Mouse (Mus musculus) kidney, postnatal 10 days (tissue): ENCODE results near the gene Cnnm4.
A peak's percentile ranks its signal among the peaks of the same experiment; 100 is the strongest.

Source experiments
- DNase-seq: peaks from one replicate; pipeline ENCODE4 v3.0.0; 2021; ENCODE audit warnings: mixed read lengths

The Cnnm4 gene

GRCm38 (mm10) chr1:36545845-36546600, 74.6 kb downstream of the Cnnm4 start:
- DNase-seq: peak; percentile 53

DNA sequence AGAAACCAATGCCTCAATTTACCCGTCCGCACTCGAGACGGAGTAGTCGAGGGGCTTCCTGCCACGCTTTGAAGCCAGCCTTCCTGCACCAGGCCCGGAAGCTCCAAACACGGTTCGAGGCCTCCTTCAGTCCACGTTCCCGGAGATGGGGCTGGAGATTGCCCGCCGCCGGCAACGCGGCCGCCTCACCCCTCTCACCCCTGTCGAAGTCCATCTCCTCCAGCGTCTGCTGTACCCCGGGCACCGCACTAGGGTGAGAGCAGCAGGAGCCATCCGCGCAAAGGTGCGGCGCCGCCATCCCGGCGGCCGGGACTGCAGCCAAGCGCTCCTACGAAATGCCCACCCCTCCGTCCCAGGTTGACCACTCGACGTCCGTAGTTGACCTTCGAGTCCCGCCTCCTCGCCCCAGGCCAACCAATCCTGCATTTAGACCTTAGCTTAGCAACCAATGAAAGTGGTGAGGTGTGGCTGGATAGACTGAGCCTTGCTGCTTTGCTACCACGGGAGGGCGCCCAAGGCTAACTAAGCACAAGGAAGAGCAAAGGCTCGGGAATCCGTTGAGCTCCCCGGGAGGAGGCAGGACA, 75.6 kb downstream of the Cnnm4 start, which contains the start of gene Ankrd39:
Ankrd39 (minus strand) TSS at position 558 of the 584 bp plus-strand sequence.
- DNase-seq: peak; percentile 98

- DNase-seq: peak; percentile 85
Observed at GRCm38 (mm10) chr1:36547981-36548598, 76.7 kb downstream of the Cnnm4 start.

DNA sequence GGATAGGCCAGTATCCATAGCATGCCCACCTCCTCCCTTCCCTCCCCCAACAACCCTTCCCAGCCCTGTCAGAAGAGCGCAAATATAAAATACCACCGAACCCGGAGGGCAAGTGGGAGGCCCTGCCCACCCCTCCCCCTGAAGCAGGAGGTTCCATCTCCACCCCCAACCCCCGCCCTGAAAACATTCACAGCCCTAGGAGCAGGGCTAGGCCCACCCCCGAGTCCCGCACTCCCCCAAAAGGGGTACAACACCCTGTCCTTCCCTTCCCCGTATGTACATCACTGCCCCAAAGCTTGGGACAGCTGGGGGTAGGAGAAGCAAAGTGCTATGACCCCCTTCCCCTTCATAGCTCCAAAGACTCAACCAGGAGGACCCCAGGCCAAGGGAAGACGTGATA, 77.4 kb downstream of the Cnnm4 start:
- peak; percentile 19 for DNase-seq

DNA sequence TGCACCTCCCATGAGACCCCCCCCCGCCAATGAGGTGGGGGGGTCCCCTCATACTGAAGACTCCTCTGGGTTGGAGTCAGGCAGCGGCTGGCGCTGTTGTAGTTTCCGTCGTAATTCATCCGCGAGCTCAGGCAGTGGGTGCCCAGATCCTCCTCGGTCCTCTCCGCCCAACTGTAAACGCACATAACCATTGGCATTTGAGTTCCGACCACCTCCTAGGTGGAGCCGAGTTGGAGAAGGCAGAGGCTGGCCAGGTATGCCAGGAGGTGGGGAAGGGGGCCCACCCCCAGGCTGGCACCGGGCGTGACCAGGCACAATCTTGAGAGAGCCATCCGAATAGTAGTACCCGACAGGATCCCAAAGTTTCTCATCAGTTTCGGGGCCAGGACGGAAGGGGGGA, 78.1 kb downstream of the Cnnm4 start:
- DNase-seq: peak; percentile 37

DNA sequence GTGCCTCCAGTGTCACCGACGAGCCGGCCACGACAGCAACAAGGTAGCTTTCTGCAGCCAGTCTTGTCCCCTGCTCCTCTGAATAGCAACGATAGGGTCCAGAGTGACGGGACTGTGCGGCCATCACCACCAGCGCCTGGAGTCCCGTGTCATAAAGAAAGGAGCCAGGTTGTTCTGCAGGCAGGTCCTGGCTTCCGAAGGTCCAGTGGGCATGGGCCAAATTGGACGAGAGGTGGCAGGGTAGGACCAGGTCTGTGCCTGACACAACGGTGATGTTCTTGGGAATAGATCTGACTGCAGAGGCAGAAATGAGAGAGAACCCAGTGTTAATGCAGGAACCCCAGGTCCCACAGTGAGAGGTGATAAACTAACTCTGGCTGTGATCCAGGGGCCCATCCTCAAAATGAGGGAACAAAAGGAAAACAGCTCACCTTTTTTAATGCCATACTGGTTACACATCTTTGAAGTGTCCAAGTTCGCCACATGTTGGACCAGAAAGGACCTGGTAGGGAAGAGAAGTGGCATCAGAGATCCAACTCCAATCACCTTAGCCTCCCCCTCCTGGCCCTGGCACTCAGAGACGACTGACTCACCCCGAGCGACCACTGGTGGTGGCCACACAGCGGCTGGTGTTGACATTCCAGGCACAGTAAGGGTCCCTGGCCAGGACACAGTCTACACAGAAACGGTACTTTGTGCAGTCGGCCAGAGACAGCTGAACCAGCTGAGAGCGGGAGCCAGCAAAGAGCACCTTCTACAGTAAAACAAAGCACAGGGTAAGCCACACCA, 78.8 kb downstream of the Cnnm4 start:
- DNase-seq: peak; percentile 23

DNA sequence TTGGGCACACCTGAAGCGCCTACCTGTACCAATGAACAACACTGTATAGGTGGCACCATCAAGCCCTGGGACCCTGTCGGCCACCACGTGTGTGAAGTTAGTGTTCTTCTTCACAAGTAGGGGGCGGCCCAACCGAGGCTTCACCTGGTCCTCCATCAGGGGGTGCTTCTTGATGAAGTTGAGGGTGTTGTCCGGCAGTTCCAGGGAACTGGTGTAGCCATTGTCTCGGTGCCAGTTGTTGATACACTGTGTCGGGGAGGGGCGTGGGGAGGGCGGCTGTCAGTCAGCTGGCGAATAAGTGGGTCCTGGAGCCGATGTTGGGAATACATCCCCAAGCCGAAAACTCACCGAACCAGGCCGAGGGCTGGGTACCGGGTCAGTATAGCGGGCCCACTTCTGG, 80.5 kb downstream of the Cnnm4 start:
- peak; percentile 31 for DNase-seq

- peak; percentile 17 for DNase-seq
Observed at GRCm38 (mm10) chr1:36552506-36552905, 81.1 kb downstream of the Cnnm4 start.

DNA sequence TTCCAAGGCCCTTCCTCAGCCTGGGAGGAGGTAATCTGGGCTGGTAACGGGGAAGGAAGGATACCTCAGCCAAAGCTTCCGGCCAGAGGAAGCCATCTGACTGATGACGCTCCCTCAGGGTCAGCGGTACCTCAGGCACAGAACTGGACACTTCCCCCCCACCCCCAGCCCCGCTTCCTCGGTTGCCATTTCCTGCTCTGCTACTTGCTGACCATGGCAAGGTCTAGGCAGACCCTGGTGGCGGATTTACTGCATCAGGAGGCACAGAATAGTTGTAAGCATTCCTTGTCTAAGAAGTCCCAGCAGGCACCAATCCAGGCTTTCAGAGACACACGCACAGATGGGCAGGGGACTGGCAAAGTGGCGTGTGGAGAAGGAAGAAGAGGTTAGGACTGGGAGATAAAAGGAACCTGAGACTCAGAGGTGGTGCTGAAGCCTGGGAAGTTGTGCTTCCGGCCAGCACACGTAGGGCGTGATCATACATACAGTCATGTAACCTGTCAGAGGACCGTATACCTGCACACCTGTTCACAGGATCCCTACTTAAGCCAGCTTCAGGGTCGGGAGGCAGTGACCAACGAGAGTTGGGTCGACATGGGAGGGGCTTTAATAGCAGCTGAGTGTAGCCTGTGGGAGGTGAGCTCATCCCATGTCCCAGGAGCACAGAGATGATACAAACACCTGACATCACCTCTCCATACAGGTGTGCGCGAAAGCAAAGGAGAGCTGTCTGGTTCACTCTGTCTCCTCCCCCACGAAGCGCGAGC, 83.4 kb downstream of the Cnnm4 start:
- DNase-seq: peak; percentile 73

GRCm38 (mm10) chr1:36555798-36556395, 84.5 kb downstream of the Cnnm4 start:
- peak; percentile 71 for DNase-seq

GRCm38 (mm10) chr1:36556553-36557456, 85.4 kb downstream of the Cnnm4 start:
- DNase-seq: peak; percentile 97

GRCm38 (mm10) chr1:36557457-36558011, 86.1 kb downstream of the Cnnm4 start:
- DNase-seq: peak; percentile 95
